Mouse (Mus musculus): ENCODE measurements around the gene Rpp21.

Gene Rpp21

GRCm38 (mm10) chr17:36257969-36258368 is at the start of gene Rpp21:
TSS of gene Rpp21 (minus strand) at chr17:36258069.
- DNase-seq (ENCODE audit: low spot score in 2 of 2) = no peak

- no peak for DNase-seq (ENCODE audit: low spot score in 2 of 2)
These were observed 28.5 kb upstream of the Rpp21 start, which contains the start of gene H2-M10.2 for GRCm38 (mm10) chr17:36286390-36286789. TSS of gene H2-M10.2 (minus strand) at chr17:36286490.

GRCm38 (mm10) chr17:36281521-36282245 is 23.8 kb upstream of the Rpp21 start:
- no peak for DNase-seq (ENCODE audit: low spot score in 2 of 2)

- no peak for DNase-seq (ENCODE audit: low spot score in 2 of 2)
These were observed 16.9 kb upstream of the Rpp21 start for GRCm38 (mm10) chr17:36274776-36275175.

GRCm38 (mm10) chr17:36273796-36274195 is 15.9 kb upstream of the Rpp21 start:
- no peak for DNase-seq (ENCODE audit: low spot score in 2 of 2)

- no peak for DNase-seq (ENCODE audit: low spot score in 2 of 2)
These were observed 14.9 kb upstream of the Rpp21 start for GRCm38 (mm10) chr17:36272643-36273366.

GRCm38 (mm10) chr17:36271586-36272256 is 13.9 kb upstream of the Rpp21 start, which contains the start of gene Trim39:
TSS of gene Trim39 (minus strand) at chr17:36272247.
- DNase-seq (ENCODE audit: low spot score in 2 of 2) = peak; percentile 80 to 86

- DNase-seq (ENCODE audit: low spot score in 2 of 2) = peak; percentile 91
These were observed 13.2 kb upstream of the Rpp21 start for GRCm38 (mm10) chr17:36270956-36271585.

- DNase-seq (ENCODE audit: low spot score in 2 of 2) = no peak
These were observed 8.0 kb upstream of the Rpp21 start for GRCm38 (mm10) chr17:36265834-36266233.

- DNase-seq (ENCODE audit: low spot score in 2 of 2) = no peak
These were observed 6.5 kb upstream of the Rpp21 start for GRCm38 (mm10) chr17:36264273-36264925.

- DNase-seq (ENCODE audit: low spot score in 2 of 2) = no peak
These were observed 3.8 kb upstream of the Rpp21 start for GRCm38 (mm10) chr17:36261511-36262166.

GRCm38 (mm10) chr17:36257241-36257947 is 475 bp downstream of the Rpp21 start:
- DNase-seq (ENCODE audit: low spot score in 2 of 2) = peak; percentile 90

- DNase-seq (ENCODE audit: low spot score in 2 of 2) = no peak
These were observed 4.7 kb downstream of the Rpp21 start for GRCm38 (mm10) chr17:36253087-36253600.

- no peak for DNase-seq (ENCODE audit: low spot score in 2 of 2)
These were observed 5.5 kb downstream of the Rpp21 start for GRCm38 (mm10) chr17:36252250-36252876.

GRCm38 (mm10) chr17:36248886-36249285 is 9.0 kb downstream of the Rpp21 start:
- DNase-seq (ENCODE audit: low spot score in 2 of 2) = no peak

- DNase-seq (ENCODE audit: low spot score in 2 of 2) = no peak
These were observed 12.1 kb downstream of the Rpp21 start for GRCm38 (mm10) chr17:36245741-36246140.

- DNase-seq (ENCODE audit: low spot score in 2 of 2) = no peak
These were observed 13.8 kb downstream of the Rpp21 start for GRCm38 (mm10) chr17:36244031-36244430.

- no peak for DNase-seq (ENCODE audit: low spot score in 2 of 2)
These were observed 17.1 kb downstream of the Rpp21 start for GRCm38 (mm10) chr17:36240637-36241213.

- no peak for DNase-seq (ENCODE audit: low spot score in 2 of 2)
These were observed 20.4 kb downstream of the Rpp21 start for GRCm38 (mm10) chr17:36237321-36237921.
